Mouse (Mus musculus): ENCODE results near the gene Adarb1. TPM values are rescaled to one million over a fixed set of nuclear protein-coding genes. Genes with fewer than 3 reads are reported as not detected.

Gene Adarb1
- polyA plus RNA-seq, 1 experiment from 2014 or later, result 6.3 TPM

DNA sequence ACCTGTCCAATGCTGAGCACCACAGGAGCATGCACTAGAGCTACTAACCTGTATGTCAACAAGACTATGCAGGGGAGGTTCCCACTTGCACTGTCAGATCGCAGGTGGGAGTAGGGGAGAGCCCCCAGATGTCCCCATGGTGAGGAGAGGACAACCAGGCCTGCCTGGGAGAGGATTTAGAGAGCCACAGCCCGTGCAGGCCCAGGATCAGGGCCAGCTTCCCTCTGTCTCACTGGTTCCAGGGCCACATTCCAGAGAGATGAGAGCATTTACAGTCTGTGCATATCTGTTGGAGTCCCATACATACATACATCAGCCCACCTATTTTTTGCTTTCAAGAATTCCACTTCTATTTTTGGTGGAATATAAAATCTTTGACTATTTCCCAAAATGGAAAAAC lies 9.5 kb upstream of the Adarb1 start:
- Histone ChIP-seq H3K4me2 (replicated peaks; ENCODE audit: low read depth, low read length) (no peak overlapping the region), H3K27ac (ENCODE audit: low read depth, low read length) (no peak overlapping the region), H3K36me3 (ENCODE audit: control insufficient read depth, insufficient read depth, low read length) (no peaks in the 10 kb centered on the region), H3K4me1 (replicated peaks; ENCODE audit: control insufficient read depth, insufficient read depth, low read length) (no peaks in the 10 kb centered on the region), H3K4me3 (ENCODE audit: low read depth, low read length) (no peak overlapping the region), H3K27me3 (ENCODE audit: control insufficient read depth, insufficient read depth, low read length) (no peaks in the 10 kb centered on the region), H3K9me3 (ENCODE audit: control insufficient read depth, low read length) (no peaks in the 10 kb centered on the region), H3K9ac (ENCODE audit: low read depth, low read length) (no peak overlapping the region)
- WGBS, result 45% methylated on average over 2 of the region's 2 CpGs
- ATAC-seq (ENCODE audit: low FRiP score) (no peak), DNase-seq (ENCODE audit: low spot score) (no peak)

GRCm38 (mm10) chr10:77420190-77420589 lies 2.1 kb upstream of the Adarb1 start:
- no peak overlapping the region for H3K27ac ChIP-seq (ENCODE audit: low read depth, low read length)
- WGBS, result 95% methylated on average over 3 of the region's 3 CpGs
- H3K9me3 ChIP-seq (ENCODE audit: control insufficient read depth, low read length), result no peaks in the 10 kb centered on the region
- H3K27me3 ChIP-seq (ENCODE audit: control insufficient read depth, insufficient read depth, low read length), result peaks cover 9% of the 10 kb centered on the region; the same call in 1 of the 2 replicates
- H3K36me3 ChIP-seq (ENCODE audit: control insufficient read depth, insufficient read depth, low read length), result no peaks in the 10 kb centered on the region
- H3K4me2 ChIP-seq (replicated peaks; ENCODE audit: low read depth, low read length), result no peak overlapping the region
- DNase-seq (ENCODE audit: low spot score), result no peak
- no peak for ATAC-seq (ENCODE audit: low FRiP score)
- H3K4me3 ChIP-seq (ENCODE audit: low read depth, low read length), result no peak overlapping the region
- no peak overlapping the region for H3K9ac ChIP-seq (ENCODE audit: low read depth, low read length)
- H3K4me1 ChIP-seq (replicated peaks; ENCODE audit: control insufficient read depth, insufficient read depth, low read length), result peaks cover 5% of the 10 kb centered on the region

GRCm38 (mm10) chr10:77417240-77418102 lies 599 bp downstream of the Adarb1 start:
- Histone ChIP-seq H3K27me3 (ENCODE audit: control insufficient read depth, insufficient read depth, low read length) (peaks cover 9% of the 10 kb centered on the region; the same call in 1 of the 2 replicates), H3K4me3 (ENCODE audit: low read depth, low read length) (peak overlapping the region; percentile 81), H3K36me3 (ENCODE audit: control insufficient read depth, insufficient read depth, low read length) (no peaks in the 10 kb centered on the region), H3K9ac (ENCODE audit: low read depth, low read length) (peak overlapping the region; percentile 72), H3K27ac (ENCODE audit: low read depth, low read length) (peak overlapping the region; percentile 47; the same call in 1 of the 2 replicates), H3K9me3 (ENCODE audit: control insufficient read depth, low read length) (no peaks in the 10 kb centered on the region), H3K4me1 (replicated peaks; ENCODE audit: control insufficient read depth, insufficient read depth, low read length) (peaks cover 5% of the 10 kb centered on the region), H3K4me2 (replicated peaks; ENCODE audit: low read depth, low read length) (peak overlapping the region; percentile 96)
- DNase-seq (ENCODE audit: low spot score) (peak; percentile 70), ATAC-seq (ENCODE audit: low FRiP score) (peak; percentile 88)
- WGBS, result under 1% methylated on average over 53 of the region's 70 CpGs

GRCm38 (mm10) chr10:77416666-77417239 lies 1.3 kb downstream of the Adarb1 start:
- peak overlapping the region; percentile 96 for H3K4me2 ChIP-seq (replicated peaks; ENCODE audit: low read depth, low read length)
- H3K36me3 ChIP-seq (ENCODE audit: control insufficient read depth, insufficient read depth, low read length), result no peaks in the 10 kb centered on the region
- H3K9ac ChIP-seq (ENCODE audit: low read depth, low read length), result peak overlapping the region; percentile 72; the same call in 1 of the 2 replicates
- no peak overlapping the region for H3K27ac ChIP-seq (ENCODE audit: low read depth, low read length)
- peak overlapping the region; percentile 81 for H3K4me3 ChIP-seq (ENCODE audit: low read depth, low read length)
- no peak; the same call in 1 of the 2 replicates for ATAC-seq (ENCODE audit: low FRiP score)
- H3K4me1 ChIP-seq (replicated peaks; ENCODE audit: control insufficient read depth, insufficient read depth, low read length), result peaks cover 5% of the 10 kb centered on the region
- peak; percentile 54 for DNase-seq (ENCODE audit: low spot score)
- H3K27me3 ChIP-seq (ENCODE audit: control insufficient read depth, insufficient read depth, low read length), result peaks cover 9% of the 10 kb centered on the region; the same call in 1 of the 2 replicates
- 6% methylated on average over 24 of the region's 24 CpGs for WGBS
- no peaks in the 10 kb centered on the region for H3K9me3 ChIP-seq (ENCODE audit: control insufficient read depth, low read length)

GRCm38 (mm10) chr10:77415867-77416266 lies 2.2 kb downstream of the Adarb1 start:
- Histone ChIP-seq H3K27ac (ENCODE audit: low read depth, low read length) (no peak overlapping the region), H3K4me1 (replicated peaks; ENCODE audit: control insufficient read depth, insufficient read depth, low read length) (peaks cover 5% of the 10 kb centered on the region), H3K9ac (ENCODE audit: low read depth, low read length) (no peak overlapping the region), H3K4me2 (replicated peaks; ENCODE audit: low read depth, low read length) (no peak overlapping the region), H3K4me3 (ENCODE audit: low read depth, low read length) (no peak overlapping the region), H3K36me3 (ENCODE audit: control insufficient read depth, insufficient read depth, low read length) (no peaks in the 10 kb centered on the region), H3K9me3 (ENCODE audit: control insufficient read depth, low read length) (no peaks in the 10 kb centered on the region), H3K27me3 (ENCODE audit: control insufficient read depth, insufficient read depth, low read length) (peaks cover 9% of the 10 kb centered on the region; the same call in 1 of the 2 replicates)
- DNase-seq (ENCODE audit: low spot score), result no peak
- no peak for ATAC-seq (ENCODE audit: low FRiP score)
- 80% methylated on average over 5 of the region's 5 CpGs for WGBS

- Histone ChIP-seq H3K4me2 (replicated peaks; ENCODE audit: low read depth, low read length) (no peak overlapping the region), H3K9me3 (ENCODE audit: control insufficient read depth, low read length) (no peaks in the 10 kb centered on the region), H3K36me3 (ENCODE audit: control insufficient read depth, insufficient read depth, low read length) (no peaks in the 10 kb centered on the region), H3K27me3 (ENCODE audit: control insufficient read depth, insufficient read depth, low read length) (peaks cover 9% of the 10 kb centered on the region; the same call in 1 of the 2 replicates), H3K9ac (ENCODE audit: low read depth, low read length) (no peak overlapping the region), H3K27ac (ENCODE audit: low read depth, low read length) (no peak overlapping the region), H3K4me3 (ENCODE audit: low read depth, low read length) (no peak overlapping the region), H3K4me1 (replicated peaks; ENCODE audit: control insufficient read depth, insufficient read depth, low read length) (peaks cover 5% of the 10 kb centered on the region)
- no peak for ATAC-seq (ENCODE audit: low FRiP score)
- no peak for DNase-seq (ENCODE audit: low spot score)
- 62% methylated on average over 2 of the region's 2 CpGs for WGBS
These were observed 4.3 kb downstream of the Adarb1 start for GRCm38 (mm10) chr10:77413791-77414190.

DNA sequence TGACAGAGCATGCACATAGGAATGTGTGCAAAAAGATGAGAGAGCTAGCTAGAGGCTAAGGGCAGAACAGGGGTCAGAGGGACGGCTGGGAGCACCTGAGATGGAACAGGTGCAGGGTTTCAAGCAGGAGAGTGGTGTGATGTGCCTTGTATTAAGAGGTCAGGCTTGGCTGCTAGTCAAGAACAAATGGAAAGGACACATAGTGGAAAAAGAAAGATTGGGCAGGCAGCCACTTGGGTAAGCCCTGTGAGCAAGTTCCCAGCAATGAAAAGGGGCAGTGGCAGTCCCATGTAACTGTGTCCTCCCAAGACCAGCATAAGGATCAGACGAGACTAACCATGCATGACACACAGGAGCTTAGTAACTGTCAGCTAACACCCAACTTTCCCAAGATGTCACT lies 8.9 kb downstream of the Adarb1 start:
- Histone ChIP-seq H3K27ac (ENCODE audit: low read depth, low read length) (no peak overlapping the region), H3K4me2 (replicated peaks; ENCODE audit: low read depth, low read length) (no peak overlapping the region), H3K4me3 (ENCODE audit: low read depth, low read length) (no peak overlapping the region), H3K9me3 (ENCODE audit: control insufficient read depth, low read length) (no peaks in the 10 kb centered on the region), H3K27me3 (ENCODE audit: control insufficient read depth, insufficient read depth, low read length) (no peaks in the 10 kb centered on the region), H3K9ac (ENCODE audit: low read depth, low read length) (no peak overlapping the region), H3K36me3 (ENCODE audit: control insufficient read depth, insufficient read depth, low read length) (no peaks in the 10 kb centered on the region), H3K4me1 (replicated peaks; ENCODE audit: control insufficient read depth, insufficient read depth, low read length) (no peaks in the 10 kb centered on the region)
- DNase-seq (ENCODE audit: low spot score) (no peak), ATAC-seq (ENCODE audit: low FRiP score) (no peak)
- 72% methylated on average over 2 of the region's 2 CpGs for WGBS

GRCm38 (mm10) chr10:77408241-77408640 lies 9.8 kb downstream of the Adarb1 start:
- H3K9me3 ChIP-seq (ENCODE audit: control insufficient read depth, low read length), result no peaks in the 10 kb centered on the region
- no peaks in the 10 kb centered on the region for H3K36me3 ChIP-seq (ENCODE audit: control insufficient read depth, insufficient read depth, low read length)
- H3K9ac ChIP-seq (ENCODE audit: low read depth, low read length), result no peak overlapping the region
- no peaks in the 10 kb centered on the region for H3K4me1 ChIP-seq (replicated peaks; ENCODE audit: control insufficient read depth, insufficient read depth, low read length)
- no peak for ATAC-seq (ENCODE audit: low FRiP score)
- H3K27ac ChIP-seq (ENCODE audit: low read depth, low read length), result no peak overlapping the region
- H3K4me2 ChIP-seq (replicated peaks; ENCODE audit: low read depth, low read length), result no peak overlapping the region
- no peaks in the 10 kb centered on the region for H3K27me3 ChIP-seq (ENCODE audit: control insufficient read depth, insufficient read depth, low read length)
- no peak overlapping the region for H3K4me3 ChIP-seq (ENCODE audit: low read depth, low read length)
- 88% methylated on average over 9 of the region's 9 CpGs for WGBS
- DNase-seq (ENCODE audit: low spot score), result no peak

Measured in hindbrain, embryonic 11.5 days (tissue).